Mouse (Mus musculus): ENCODE data around the gene Ptprm. TPM values are rescaled to one million over a fixed set of nuclear protein-coding genes. Genes with fewer than 3 reads are reported as not detected.

Ptprm gene
- total RNA-seq, 1 experiment from 2014 or later = not detected

GRCm38 (mm10) chr17:66783601-66784000, 570.7 kb downstream of the Ptprm start:
- ATAC-seq (ENCODE audit: extremely low read depth, insufficient number of reproducible peaks, low FRiP score, poor library complexity, severe bottlenecking) = no peak

- ATAC-seq (ENCODE audit: extremely low read depth, insufficient number of reproducible peaks, low FRiP score, poor library complexity, severe bottlenecking) = no peak
Measured at GRCm38 (mm10) chr17:66783075-66783492, 571.2 kb downstream of the Ptprm start.

- ATAC-seq (ENCODE audit: extremely low read depth, insufficient number of reproducible peaks, low FRiP score, poor library complexity, severe bottlenecking) = no peak
Measured at GRCm38 (mm10) chr17:66781910-66782309, 572.3 kb downstream of the Ptprm start.

GRCm38 (mm10) chr17:66779026-66779425, 575.2 kb downstream of the Ptprm start:
- ATAC-seq (ENCODE audit: extremely low read depth, insufficient number of reproducible peaks, low FRiP score, poor library complexity, severe bottlenecking) = no peak

GRCm38 (mm10) chr17:66769365-66770363, 584.6 kb downstream of the Ptprm start:
- ATAC-seq (ENCODE audit: extremely low read depth, insufficient number of reproducible peaks, low FRiP score, poor library complexity, severe bottlenecking) = no peak

GRCm38 (mm10) chr17:66768689-66769275, 585.5 kb downstream of the Ptprm start:
- no peak for ATAC-seq (ENCODE audit: extremely low read depth, insufficient number of reproducible peaks, low FRiP score, poor library complexity, severe bottlenecking)

GRCm38 (mm10) chr17:66766166-66766565, 588.1 kb downstream of the Ptprm start:
- ATAC-seq (ENCODE audit: extremely low read depth, insufficient number of reproducible peaks, low FRiP score, poor library complexity, severe bottlenecking) = no peak

GRCm38 (mm10) chr17:66764435-66764834, 589.8 kb downstream of the Ptprm start:
- ATAC-seq (ENCODE audit: extremely low read depth, insufficient number of reproducible peaks, low FRiP score, poor library complexity, severe bottlenecking) = no peak

- ATAC-seq (ENCODE audit: extremely low read depth, insufficient number of reproducible peaks, low FRiP score, poor library complexity, severe bottlenecking) = no peak
Measured at GRCm38 (mm10) chr17:66762716-66763115, 591.5 kb downstream of the Ptprm start.

- ATAC-seq (ENCODE audit: extremely low read depth, insufficient number of reproducible peaks, low FRiP score, poor library complexity, severe bottlenecking) = no peak
Measured at GRCm38 (mm10) chr17:66761326-66762296, 592.6 kb downstream of the Ptprm start.

GRCm38 (mm10) chr17:66757025-66757511, 597.2 kb downstream of the Ptprm start:
- no peak for ATAC-seq (ENCODE audit: extremely low read depth, insufficient number of reproducible peaks, low FRiP score, poor library complexity, severe bottlenecking)

GRCm38 (mm10) chr17:66756500-66756899, 597.8 kb downstream of the Ptprm start:
- no peak for ATAC-seq (ENCODE audit: extremely low read depth, insufficient number of reproducible peaks, low FRiP score, poor library complexity, severe bottlenecking)

GRCm38 (mm10) chr17:66755191-66755654, 599.0 kb downstream of the Ptprm start:
- no peak for ATAC-seq (ENCODE audit: extremely low read depth, insufficient number of reproducible peaks, low FRiP score, poor library complexity, severe bottlenecking)

GRCm38 (mm10) chr17:66754208-66754865, 599.9 kb downstream of the Ptprm start:
- ATAC-seq (ENCODE audit: extremely low read depth, insufficient number of reproducible peaks, low FRiP score, poor library complexity, severe bottlenecking) = no peak

- ATAC-seq (ENCODE audit: extremely low read depth, insufficient number of reproducible peaks, low FRiP score, poor library complexity, severe bottlenecking) = no peak
Measured at GRCm38 (mm10) chr17:66751746-66752145, 602.5 kb downstream of the Ptprm start.

GRCm38 (mm10) chr17:66750481-66751206, 603.6 kb downstream of the Ptprm start:
- ATAC-seq (ENCODE audit: extremely low read depth, insufficient number of reproducible peaks, low FRiP score, poor library complexity, severe bottlenecking) = no peak

GRCm38 (mm10) chr17:66749976-66750375, 604.3 kb downstream of the Ptprm start:
- ATAC-seq (ENCODE audit: extremely low read depth, insufficient number of reproducible peaks, low FRiP score, poor library complexity, severe bottlenecking) = no peak

- ATAC-seq (ENCODE audit: extremely low read depth, insufficient number of reproducible peaks, low FRiP score, poor library complexity, severe bottlenecking) = no peak
Measured at GRCm38 (mm10) chr17:66746506-66746905, 607.8 kb downstream of the Ptprm start.
